Mouse (Mus musculus) heart, embryonic 13.5 days (tissue): ENCODE results near the gene Tmtc4. TPM values are rescaled to one million over a fixed set of nuclear protein-coding genes. Genes with fewer than 3 reads are reported as not detected.

Experiments used
- polyA plus RNA-seq: library from polyadenylated mRNA; unstranded; fragments of >200 nt; fragmentation: Nextera tagmentation; extraction: Ambion mirVana; gene quantifications from 2 replicates; pipeline ENCODE4 v1.2.1, GENCODE M21; 2015

The Tmtc4 gene
- polyA plus RNA-seq, 1 experiment from 2014 or later = 16.5 TPM

Other genes starting within 250 kb of the Tmtc4 start
- gene Ggact, start 70.3 kb downstream of the Tmtc4 start, polyA plus RNA-seq = 13.8 and 14.7 TPM in 2 replicates